Mouse (Mus musculus) liver, embryonic 12.5 days (tissue): Measurements from ENCODE around the gene Ppm1h. TPM values are rescaled to one million over a fixed set of nuclear protein-coding genes. Genes with fewer than 3 reads are reported as not detected.

Experiments used
- ATAC-seq: fragments of 200-750 bp; cut with Nextera tagmentation; 2 replicates; pipeline ENCODE4 v1.8.0; 2017; ENCODE audit warnings: moderate number of reproducible peaks, mild to moderate bottlenecking, moderate library complexity
- H3K27ac ChIP-seq: fragments of 300-500 bp; sonication (generic); 2 replicates; pipeline ENCODE4 v1.5.1; 2016; ENCODE audit warnings: mild to moderate bottlenecking
- H3K27me3 ChIP-seq: fragments of 300-500 bp; sonication (generic); replicated peaks from 2 replicates; pipeline ENCODE4 v1.6.1; 2016; ENCODE audit warnings: mild to moderate bottlenecking, moderate library complexity
- H3K36me3 ChIP-seq: fragments of 300-500 bp; sonication (generic); 2 replicates; pipeline ENCODE4 v1.6.1; 2016; ENCODE audit warnings: mild to moderate bottlenecking, moderate library complexity
- H3K4me1 ChIP-seq: fragments of 300-500 bp; sonication (generic); 2 replicates; pipeline ENCODE4 v1.6.1; 2016
- H3K4me2 ChIP-seq: fragments of 300-500 bp; sonication (generic); 2 replicates; pipeline ENCODE4 v1.6.1; 2016; ENCODE audit warnings: mild to moderate bottlenecking, moderate library complexity
- H3K4me3 ChIP-seq: fragments of 300-500 bp; sonication (generic); 2 replicates; pipeline ENCODE4 v1.5.1; 2016; ENCODE audit warnings: mild to moderate bottlenecking, moderate library complexity
- H3K9ac ChIP-seq: fragments of 300-500 bp; sonication (generic); 2 replicates; pipeline ENCODE4 v1.6.1; 2016; ENCODE audit warnings: mild to moderate bottlenecking, moderate library complexity
- H3K9me3 ChIP-seq: fragments of 300-500 bp; sonication (generic); replicated peaks from 2 replicates; pipeline ENCODE4 v1.6.1; 2016; ENCODE audit warnings: mild to moderate bottlenecking, moderate library complexity
- WGBS: fragments of 180-500 bp; shearing (Covaris S2); methylation state at CpG from one replicate; pipeline ENCODE4 v1.1.7; 2016; ENCODE audit not compliant: insufficient replicate concordance; 5-methylcytosine and 5-hydroxymethylcytosine counted together
- polyA plus RNA-seq: library from polyadenylated mRNA; unstranded; fragments of >200 nt; fragmentation: Nextera tagmentation; extraction: Ambion mirVana; gene quantifications from 2 replicates; pipeline ENCODE4 v1.2.1, GENCODE M21; 2016

The Ppm1h gene
- polyA plus RNA-seq, 1 experiment from 2014 or later: 1.6 TPM

GRCm38 (mm10) chr10:122782755-122783154, 104.2 kb downstream of the Ppm1h start:
- Histone ChIP-seq H3K4me2 (no peak overlapping the region), H3K27me3 (no peaks in the 10 kb centered on the region), H3K9me3 (no peaks in the 10 kb centered on the region), H3K27ac (no peak overlapping the region), H3K4me3 (no peak overlapping the region), H3K36me3 (no peaks in the 10 kb centered on the region), H3K4me1 (peaks cover 5% of the 10 kb centered on the region), H3K9ac (no peak overlapping the region)
- WGBS: 33% methylated on average over 4 of the region's 4 CpGs
- ATAC-seq: peak; percentile 34; the same call in 1 of the 2 replicates

DNA sequence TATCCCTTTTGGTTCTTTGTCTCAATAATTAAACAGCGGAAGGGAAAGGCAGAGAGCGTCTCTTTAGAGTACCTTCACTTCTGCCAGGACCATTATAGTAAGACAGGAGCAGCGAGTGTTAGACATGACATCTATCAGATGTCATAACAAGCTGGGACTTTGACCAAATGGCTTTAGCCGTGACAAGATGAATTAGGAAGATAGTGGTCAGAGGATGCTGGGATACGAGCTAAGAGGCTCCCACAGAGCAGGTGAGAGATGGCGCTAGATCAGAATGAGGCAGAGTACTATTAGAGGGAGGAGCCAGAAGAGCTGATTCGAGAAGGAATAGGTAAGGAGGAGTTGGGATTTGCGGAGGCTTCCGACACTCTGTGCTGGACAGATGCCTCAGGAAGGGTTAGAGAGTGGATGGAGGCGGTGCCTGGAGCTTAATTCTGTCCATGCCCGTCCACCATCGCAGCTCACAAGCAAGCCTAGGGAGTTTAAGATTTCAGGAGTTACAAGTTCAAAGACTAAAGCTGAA, 111.1 kb downstream of the Ppm1h start:
- Histone ChIP-seq H3K36me3 (no peaks in the 10 kb centered on the region), H3K27ac (no peak overlapping the region), H3K9me3 (no peaks in the 10 kb centered on the region), H3K27me3 (no peaks in the 10 kb centered on the region), H3K4me3 (no peak overlapping the region), H3K9ac (no peak overlapping the region), H3K4me2 (no peak overlapping the region), H3K4me1 (peaks cover 15% of the 10 kb centered on the region)
- ATAC-seq: no peak
- WGBS: 38% methylated on average over 12 of the region's 12 CpGs

DNA sequence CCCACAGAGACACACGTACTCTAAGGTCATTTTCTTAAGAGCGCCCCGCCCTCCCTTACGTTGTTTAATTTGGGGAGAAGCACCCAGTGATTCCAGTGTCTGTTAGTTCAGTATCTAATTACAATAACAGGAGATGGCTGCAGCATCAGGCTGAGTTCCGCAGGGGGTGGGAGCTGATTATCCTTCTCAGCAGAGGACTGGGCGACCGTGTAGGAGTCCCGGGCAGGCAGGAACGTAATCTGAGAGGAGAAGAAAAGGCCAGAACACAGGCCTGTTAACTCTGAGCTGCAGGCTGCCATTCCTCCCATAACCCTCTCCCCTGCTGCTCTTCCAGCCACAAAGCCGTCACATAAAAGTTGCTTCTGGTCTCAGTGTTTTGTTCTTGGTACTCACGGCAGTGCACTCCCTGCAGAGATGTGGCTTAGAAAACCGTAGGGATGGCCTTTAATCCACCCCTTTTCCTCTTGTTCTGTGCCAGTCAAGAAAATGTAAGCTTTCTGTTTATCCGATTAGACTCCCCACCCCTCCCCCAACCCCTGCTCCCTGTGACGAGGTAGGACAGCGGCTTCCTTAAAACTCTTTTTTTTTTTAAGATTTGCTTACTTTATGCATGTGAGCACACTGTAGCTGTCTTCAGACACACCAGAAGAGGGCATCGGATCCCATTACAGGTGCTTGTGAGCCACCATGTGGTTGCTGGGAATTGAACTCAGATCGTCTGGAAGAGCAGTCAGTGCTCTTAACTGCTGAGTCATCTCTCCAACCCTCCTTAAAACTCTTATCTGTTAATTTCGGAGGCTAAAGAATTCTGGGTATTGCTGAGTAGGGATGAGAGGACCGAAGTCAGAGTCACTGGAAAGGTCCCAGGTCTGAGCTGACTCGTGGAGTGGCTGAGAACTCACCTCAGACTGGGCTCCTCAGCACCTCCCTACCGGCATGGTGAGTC, 113.7 kb downstream of the Ppm1h start:
- 11% methylated on average over 21 of the region's 21 CpGs for WGBS
- no peaks in the 10 kb centered on the region for H3K9me3 ChIP-seq
- ATAC-seq: peak; percentile 73
- H3K9ac ChIP-seq: peak overlapping the region; percentile 23
- H3K27me3 ChIP-seq: no peaks in the 10 kb centered on the region
- H3K27ac ChIP-seq: no peak overlapping the region
- peaks cover 15% of the 10 kb centered on the region for H3K4me1 ChIP-seq
- H3K4me2 ChIP-seq: peak overlapping the region; percentile 57
- H3K36me3 ChIP-seq: no peaks in the 10 kb centered on the region
- peak overlapping the region; percentile 31 for H3K4me3 ChIP-seq

DNA sequence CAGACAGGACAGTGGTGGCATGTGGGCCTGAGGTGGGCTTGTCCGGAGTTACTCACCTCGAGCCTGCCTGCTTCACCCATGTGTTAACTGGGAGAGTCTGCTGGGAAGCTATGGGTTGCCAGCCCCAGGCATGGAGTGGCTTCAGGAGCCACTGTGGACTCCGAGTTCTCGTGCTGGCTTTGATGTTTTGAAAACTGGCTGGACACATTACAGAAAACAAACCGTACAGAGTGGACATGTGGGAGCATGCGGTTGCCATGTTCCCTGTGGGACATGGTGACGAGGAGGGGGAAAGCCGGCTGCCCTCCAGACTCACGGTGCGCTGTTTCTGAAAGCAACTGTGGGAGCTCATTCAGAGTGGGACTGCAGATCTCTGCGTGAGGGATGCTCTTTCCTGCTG, 114.6 kb downstream of the Ppm1h start:
- Histone ChIP-seq H3K27me3 (no peaks in the 10 kb centered on the region), H3K4me1 (peaks cover 15% of the 10 kb centered on the region), H3K27ac (no peak overlapping the region), H3K4me2 (no peak overlapping the region), H3K4me3 (no peak overlapping the region), H3K36me3 (no peaks in the 10 kb centered on the region), H3K9ac (no peak overlapping the region), H3K9me3 (no peaks in the 10 kb centered on the region)
- WGBS: 70% methylated on average over 11 of the region's 11 CpGs
- ATAC-seq: no peak

DNA sequence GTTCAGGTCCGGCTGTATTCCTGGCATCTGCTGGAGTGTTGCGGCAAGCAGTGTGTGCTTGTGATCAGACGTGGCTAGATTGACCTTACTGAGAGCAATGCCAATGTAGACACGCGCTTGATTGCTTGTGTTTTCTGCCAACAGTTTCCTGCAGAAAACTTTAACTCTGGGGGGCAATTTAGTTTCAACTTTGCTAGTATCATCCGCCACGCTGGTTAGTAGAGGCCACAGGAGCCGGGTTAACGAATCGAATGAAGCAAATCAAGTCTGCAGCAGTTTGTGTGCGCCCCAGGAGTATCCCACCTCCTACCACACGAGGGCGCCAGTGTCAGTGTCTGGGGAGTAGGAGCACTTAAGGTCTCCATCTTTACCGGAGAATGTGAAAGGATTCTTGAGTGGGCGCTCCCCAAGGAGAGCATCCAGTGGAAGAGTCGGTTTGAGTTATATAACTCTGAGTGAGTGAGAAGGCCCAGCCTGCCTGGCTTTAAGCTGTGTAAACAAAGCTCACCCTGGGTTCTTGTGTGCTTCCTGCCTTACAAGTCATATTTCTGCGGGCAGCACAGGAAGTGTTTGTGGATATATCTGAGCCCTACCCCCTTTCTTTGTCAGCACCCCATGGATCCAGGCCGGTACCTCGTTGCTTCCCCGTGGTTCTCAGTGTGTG, 115.8 kb downstream of the Ppm1h start:
- peaks cover 15% of the 10 kb centered on the region for H3K4me1 ChIP-seq
- no peaks in the 10 kb centered on the region for H3K36me3 ChIP-seq
- H3K4me2 ChIP-seq: peak overlapping the region; percentile 52
- H3K9me3 ChIP-seq: no peaks in the 10 kb centered on the region
- peak overlapping the region; percentile 41; the same call in 1 of the 2 replicates for H3K9ac ChIP-seq
- H3K27ac ChIP-seq: peak overlapping the region; percentile 45
- H3K4me3 ChIP-seq: peak overlapping the region; percentile 32
- 25% methylated on average over 20 of the region's 20 CpGs for WGBS
- ATAC-seq: peak; percentile 60
- no peaks in the 10 kb centered on the region for H3K27me3 ChIP-seq

GRCm38 (mm10) chr10:122797955-122798354, 119.4 kb downstream of the Ppm1h start:
- WGBS: 67% methylated on average over 6 of the region's 6 CpGs
- H3K9me3 ChIP-seq: no peaks in the 10 kb centered on the region
- H3K36me3 ChIP-seq: no peaks in the 10 kb centered on the region
- H3K4me2 ChIP-seq: no peak overlapping the region
- peaks cover 29% of the 10 kb centered on the region for H3K4me1 ChIP-seq
- H3K4me3 ChIP-seq: no peak overlapping the region
- no peak overlapping the region for H3K9ac ChIP-seq
- ATAC-seq: no peak
- H3K27ac ChIP-seq: no peak overlapping the region
- H3K27me3 ChIP-seq: no peaks in the 10 kb centered on the region

GRCm38 (mm10) chr10:122800003-122800731, 121.6 kb downstream of the Ppm1h start:
- ATAC-seq: peak; percentile 48; the same call in 1 of the 2 replicates
- 0 out of 2 replicates have a peak overlapping the region, but pooled peaks have one; percentile 20 for H3K27ac ChIP-seq
- no peaks in the 10 kb centered on the region for H3K36me3 ChIP-seq
- peaks cover 26% of the 10 kb centered on the region for H3K4me1 ChIP-seq
- H3K4me3 ChIP-seq: no peak overlapping the region
- H3K27me3 ChIP-seq: no peaks in the 10 kb centered on the region
- no peak overlapping the region for H3K9ac ChIP-seq
- no peak overlapping the region for H3K4me2 ChIP-seq
- 31% methylated on average over 19 of the region's 19 CpGs for WGBS
- no peaks in the 10 kb centered on the region; the same call in 1 of the 2 replicates for H3K9me3 ChIP-seq

DNA sequence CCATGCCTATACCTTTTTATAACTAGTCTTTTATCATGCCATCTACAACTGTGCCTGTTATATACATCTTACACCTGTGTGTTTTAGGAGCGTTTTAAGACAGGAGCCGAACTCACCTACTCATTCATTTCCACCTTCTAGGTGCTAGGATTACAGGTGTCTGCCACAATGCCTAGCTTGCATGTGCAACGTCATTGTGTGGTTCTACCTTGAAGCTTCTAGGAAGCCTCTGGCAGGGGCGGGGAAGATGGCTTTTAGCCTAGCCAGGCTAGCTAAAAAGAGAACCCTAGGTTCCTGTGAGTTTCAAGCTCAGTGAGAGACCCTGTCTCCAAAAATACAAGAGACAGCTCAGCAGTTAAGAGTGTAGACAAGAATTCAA, 122.2 kb downstream of the Ppm1h start:
- Histone ChIP-seq H3K9me3 (no peaks in the 10 kb centered on the region; the same call in 1 of the 2 replicates), H3K4me1 (peaks cover 26% of the 10 kb centered on the region), H3K4me3 (no peak overlapping the region), H3K27me3 (no peaks in the 10 kb centered on the region), H3K9ac (no peak overlapping the region), H3K27ac (no peak overlapping the region), H3K36me3 (no peaks in the 10 kb centered on the region), H3K4me2 (no peak overlapping the region)
- no peak for ATAC-seq
- WGBS: 49% methylated on average over 4 of the region's 4 CpGs

DNA sequence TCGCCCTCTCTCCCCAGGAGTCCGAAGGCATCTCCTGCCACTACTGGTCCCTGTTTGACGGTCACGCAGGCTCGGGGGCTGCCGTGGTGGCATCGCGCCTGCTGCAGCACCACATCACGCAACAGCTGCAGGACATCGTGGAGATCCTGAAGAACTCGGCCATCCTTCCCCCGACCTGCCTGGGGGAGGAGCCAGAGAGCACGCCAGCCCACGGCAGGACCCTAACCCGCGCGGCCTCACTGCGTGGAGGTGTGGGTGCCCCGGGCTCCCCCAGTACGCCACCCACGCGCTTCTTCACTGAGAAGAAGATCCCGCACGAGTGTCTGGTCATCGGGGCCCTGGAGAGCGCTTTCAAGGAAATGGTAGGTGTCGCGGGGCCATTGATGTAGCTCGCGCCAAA, 123.7 kb downstream of the Ppm1h start:
- Histone ChIP-seq H3K4me2 (peak overlapping the region; percentile 63), H3K4me3 (peak overlapping the region; percentile 41), H3K4me1 (peaks cover 26% of the 10 kb centered on the region), H3K27me3 (no peaks in the 10 kb centered on the region), H3K27ac (no peak overlapping the region), H3K9me3 (no peaks in the 10 kb centered on the region; the same call in 1 of the 2 replicates), H3K36me3 (no peaks in the 10 kb centered on the region), H3K9ac (peak overlapping the region; percentile 39; the same call in 1 of the 2 replicates)
- 24% methylated on average over 29 of the region's 30 CpGs for WGBS
- no peak for ATAC-seq

DNA sequence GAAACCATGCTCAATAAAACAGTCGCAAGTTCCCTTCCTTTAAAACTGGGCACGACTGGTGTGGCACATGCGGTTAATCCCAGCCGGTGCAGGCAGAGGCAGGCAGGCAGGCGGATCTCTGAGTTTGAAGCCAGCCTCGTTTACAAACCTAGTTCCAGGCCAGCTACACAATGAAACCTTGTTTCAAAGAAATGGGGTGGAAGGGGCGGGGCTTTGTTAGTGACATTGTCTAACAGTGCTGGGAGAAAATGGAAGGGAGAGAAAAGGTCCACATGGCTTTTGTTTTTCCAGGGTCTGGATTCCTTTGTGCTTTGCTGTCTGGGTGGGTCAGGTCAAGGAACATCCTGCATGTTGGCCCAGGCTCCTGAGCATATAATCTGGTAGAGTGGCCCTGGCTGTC, 124.3 kb downstream of the Ppm1h start:
- Histone ChIP-seq H3K27me3 (no peaks in the 10 kb centered on the region), H3K4me2 (no peak overlapping the region; the same call in 1 of the 2 replicates), H3K4me1 (peaks cover 31% of the 10 kb centered on the region), H3K36me3 (no peaks in the 10 kb centered on the region), H3K4me3 (no peak overlapping the region), H3K9ac (no peak overlapping the region), H3K9me3 (no peaks in the 10 kb centered on the region; the same call in 1 of the 2 replicates), H3K27ac (no peak overlapping the region)
- ATAC-seq: no peak
- 67% methylated on average over 7 of the region's 7 CpGs for WGBS

DNA sequence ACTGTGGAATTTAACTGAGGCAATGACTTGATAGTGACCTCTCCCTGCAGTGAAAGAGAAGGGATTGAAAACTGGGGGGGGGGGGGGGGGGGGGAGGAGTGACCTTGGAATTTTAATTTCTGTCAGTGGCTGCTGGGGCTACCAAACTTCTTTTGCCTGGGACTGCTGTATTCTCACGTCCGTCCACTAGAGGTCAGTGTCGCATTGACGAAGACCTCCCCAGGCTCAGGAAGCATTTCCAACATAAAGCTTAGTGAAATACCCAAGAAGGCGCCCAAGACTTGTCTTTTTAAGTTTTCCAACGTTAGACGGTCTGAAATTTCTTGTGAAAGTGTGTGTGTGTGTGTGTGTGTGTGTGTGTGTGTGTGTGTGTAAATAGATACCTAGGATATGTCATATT, 125.3 kb downstream of the Ppm1h start:
- WGBS: 5% methylated on average over 7 of the region's 7 CpGs
- Histone ChIP-seq H3K9ac (no peak overlapping the region), H3K4me2 (no peak overlapping the region), H3K27ac (no peak overlapping the region), H3K4me3 (no peak overlapping the region), H3K4me1 (peaks cover 31% of the 10 kb centered on the region), H3K9me3 (no peaks in the 10 kb centered on the region; the same call in 1 of the 2 replicates), H3K36me3 (no peaks in the 10 kb centered on the region), H3K27me3 (no peaks in the 10 kb centered on the region)
- ATAC-seq: no peak
